Mouse (Mus musculus) spleen, adult 12 weeks (tissue): Measurements from ENCODE around the gene Wipf1.
"Not testable (repeated sequence)": the region's sequence is repeated elsewhere in the genome, so short reads cannot be mapped to it uniquely, and the experiment has no call there.

Experiments
- DNase-seq: peaks from one replicate; pipeline ENCODE4 v3.0.0; 2022; ENCODE audit warnings: low spot score

Wipf1 gene

GRCm38 (mm10) chr2:73529356-73530330, at the start of gene Wipf1:
Wipf1 (minus strand) TSS chr2:73529734.
- no peak for DNase-seq

- no peak for DNase-seq
These were observed 49.6 kb upstream of the Wipf1 start for GRCm38 (mm10) chr2:73579168-73579567.

- no peak for DNase-seq
These were observed 44.9 kb upstream of the Wipf1 start for GRCm38 (mm10) chr2:73574418-73574817.

- no peak for DNase-seq
These were observed 44.0 kb upstream of the Wipf1 start for GRCm38 (mm10) chr2:73573556-73573955.

- peak; percentile 19 for DNase-seq
These were observed 43.2 kb upstream of the Wipf1 start for GRCm38 (mm10) chr2:73572539-73573372.

GRCm38 (mm10) chr2:73571901-73572300, 42.4 kb upstream of the Wipf1 start:
- no peak for DNase-seq

GRCm38 (mm10) chr2:73571304-73571703, 41.8 kb upstream of the Wipf1 start:
- no peak for DNase-seq

- DNase-seq: no peak
These were observed 37.6 kb upstream of the Wipf1 start for GRCm38 (mm10) chr2:73566989-73567605.

GRCm38 (mm10) chr2:73566162-73566561, 36.6 kb upstream of the Wipf1 start:
- DNase-seq: no peak

- no peak for DNase-seq
These were observed 34.2 kb upstream of the Wipf1 start for GRCm38 (mm10) chr2:73563690-73564089.

GRCm38 (mm10) chr2:73562656-73563055, 33.1 kb upstream of the Wipf1 start:
- no peak for DNase-seq

- no peak for DNase-seq
These were observed 32.1 kb upstream of the Wipf1 start for GRCm38 (mm10) chr2:73561665-73562063.

GRCm38 (mm10) chr2:73560899-73561664, 31.5 kb upstream of the Wipf1 start:
- no peak for DNase-seq

- no peak for DNase-seq
These were observed 30.9 kb upstream of the Wipf1 start for GRCm38 (mm10) chr2:73560445-73560844.

- DNase-seq: no peak
These were observed 28.4 kb upstream of the Wipf1 start for GRCm38 (mm10) chr2:73557956-73558355.

GRCm38 (mm10) chr2:73557061-73557460, 27.5 kb upstream of the Wipf1 start:
- not testable (repeated sequence) for DNase-seq

GRCm38 (mm10) chr2:73554389-73554788, 24.9 kb upstream of the Wipf1 start:
- DNase-seq: no peak

GRCm38 (mm10) chr2:73552926-73553325, 23.4 kb upstream of the Wipf1 start:
- no peak for DNase-seq

- no peak for DNase-seq
These were observed 21.2 kb upstream of the Wipf1 start for GRCm38 (mm10) chr2:73550725-73551124.

- DNase-seq: no peak
These were observed 19.0 kb upstream of the Wipf1 start for GRCm38 (mm10) chr2:73548542-73548941.

- no peak for DNase-seq
These were observed 17.7 kb upstream of the Wipf1 start for GRCm38 (mm10) chr2:73547256-73547655.

- DNase-seq: no peak
These were observed 16.0 kb upstream of the Wipf1 start for GRCm38 (mm10) chr2:73545556-73545955.
